Mouse (Mus musculus): ENCODE results near the gene Gan.
A peak's percentile ranks its signal among the peaks of the same experiment; 100 is the strongest.

Gan gene

DNA sequence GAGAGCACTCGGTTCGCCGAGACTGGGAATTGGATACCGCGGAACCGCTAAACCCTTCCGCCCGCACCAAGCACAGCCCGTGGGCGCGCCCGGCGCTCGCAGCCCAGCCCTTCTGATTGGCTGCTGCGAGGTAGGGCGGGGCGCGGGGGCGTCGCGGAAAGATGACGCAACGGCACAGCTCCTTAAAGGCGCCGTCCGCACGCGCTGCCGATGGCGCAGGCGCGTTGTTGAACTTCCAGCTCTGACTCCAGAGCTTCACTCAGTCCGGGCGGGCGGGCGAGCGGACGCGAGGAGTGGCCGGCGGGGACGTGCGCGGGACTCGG is 205 bp upstream of the Gan start:
- peak; percentile 92 for DNase-seq (ENCODE audit: low read depth, low spot score)

DNA sequence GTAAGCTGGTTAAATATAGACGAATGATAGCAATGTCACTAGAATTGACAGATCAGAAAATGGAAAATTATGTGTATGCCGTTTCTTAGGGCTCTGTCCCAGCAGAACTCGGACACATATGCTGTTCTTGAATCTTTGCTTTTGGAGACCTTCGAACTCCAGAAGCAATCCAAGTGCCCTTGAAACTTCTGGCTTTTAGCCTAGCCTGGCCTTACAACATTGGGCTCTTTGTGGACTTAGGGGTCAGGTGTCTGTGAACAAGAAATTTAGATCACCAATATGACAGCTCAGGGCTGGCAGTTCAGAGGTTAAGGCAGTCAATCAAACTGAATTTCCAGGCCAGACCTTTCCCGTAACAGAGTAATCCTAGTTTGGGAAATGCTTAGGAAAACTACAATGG is 1.1 kb downstream of the Gan start:
- no peak for DNase-seq (ENCODE audit: low read depth, low spot score)

DNA sequence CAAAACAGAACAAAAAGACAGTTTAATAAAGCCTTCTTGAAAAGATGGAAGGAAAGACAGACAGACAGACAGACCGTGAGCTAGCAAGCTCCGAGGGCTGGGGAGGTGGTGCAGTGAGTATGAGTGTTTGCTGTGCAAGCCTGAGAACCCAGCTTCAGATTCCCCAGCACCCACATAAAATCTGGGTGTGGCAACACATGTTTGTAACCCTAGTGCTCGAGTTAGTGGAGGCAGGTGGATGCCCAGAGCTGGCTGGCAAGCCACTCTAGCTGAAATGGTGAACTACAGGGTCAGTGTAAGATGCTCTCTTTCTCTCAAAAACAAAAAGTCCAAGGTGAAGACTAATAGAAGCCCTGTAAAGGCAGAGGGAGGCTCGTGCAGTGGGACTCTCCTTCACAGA is 7.0 kb downstream of the Gan start:
- no peak for DNase-seq (ENCODE audit: low read depth, low spot score)

DNA sequence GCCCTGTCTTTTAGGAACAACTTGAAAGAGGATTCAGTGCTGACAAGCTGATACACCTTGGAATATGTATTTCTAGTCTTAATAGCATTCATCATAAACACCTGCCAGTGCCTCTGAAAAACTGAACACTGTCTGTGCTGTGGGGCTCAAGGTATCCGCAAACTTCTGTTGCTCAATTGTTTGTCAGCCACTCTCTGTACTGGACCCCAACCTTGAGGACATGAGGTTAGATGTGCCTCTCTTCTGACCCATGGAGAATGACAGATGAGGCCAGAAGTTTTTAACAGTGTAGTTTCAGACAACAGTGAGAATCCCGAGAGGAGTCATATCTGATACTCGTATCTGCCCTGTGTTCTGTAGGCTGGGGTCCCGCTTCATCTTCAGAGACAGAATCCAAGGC is 7.6 kb downstream of the Gan start:
- no peak for DNase-seq (ENCODE audit: low read depth, low spot score)

DNA sequence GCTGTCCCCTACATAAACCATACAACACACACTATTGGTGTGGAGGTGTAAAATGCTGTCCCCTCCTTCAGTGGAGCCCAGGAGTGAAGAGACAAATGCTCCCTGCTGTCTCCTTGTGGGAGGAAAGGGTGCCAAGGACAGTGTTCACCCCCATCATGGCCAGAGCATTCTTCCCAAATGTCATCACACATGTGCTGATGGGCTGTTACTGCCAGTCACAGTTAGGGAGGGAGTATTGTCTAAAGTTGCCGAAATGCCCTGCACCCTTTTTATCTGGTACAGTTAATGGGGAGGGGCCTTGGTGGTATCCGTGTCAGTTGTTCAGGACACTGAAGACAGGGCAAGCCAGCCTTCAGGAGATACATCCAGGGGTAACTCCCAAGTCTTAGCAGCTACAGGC is 8.6 kb downstream of the Gan start:
- DNase-seq (ENCODE audit: low read depth, low spot score): no peak

DNA sequence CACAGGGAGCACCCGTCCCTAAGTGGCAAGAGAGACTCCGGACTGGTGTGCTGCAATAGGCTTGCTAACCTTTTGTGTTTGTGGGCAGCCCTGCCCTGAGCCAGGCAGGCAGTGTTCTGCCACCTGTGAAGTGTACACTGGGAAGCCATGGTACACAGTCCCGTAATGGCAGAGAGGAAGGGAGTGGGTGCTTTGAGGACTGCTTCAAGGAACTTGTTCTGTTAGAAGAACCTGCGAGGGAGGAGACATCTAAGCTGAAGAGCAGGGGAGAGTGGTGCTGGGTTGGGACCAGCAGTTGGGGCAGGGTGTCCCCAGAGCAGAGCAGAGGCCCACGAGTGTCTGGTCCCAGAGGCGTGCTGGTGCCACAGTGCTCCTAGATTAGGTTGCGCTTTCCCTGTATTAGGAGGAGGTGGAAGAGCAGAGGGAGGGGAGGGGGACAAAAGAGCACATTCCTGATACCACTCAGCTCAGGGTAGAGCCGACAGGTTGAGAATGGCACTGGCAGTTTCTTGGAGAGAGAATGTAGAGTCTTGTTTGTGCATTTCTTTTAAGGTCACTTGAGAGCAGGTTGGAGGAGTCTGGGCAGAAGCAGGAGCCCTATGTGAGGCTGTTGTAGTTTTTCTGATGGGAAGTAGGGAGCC is 9.4 kb downstream of the Gan start:
- no peak for DNase-seq (ENCODE audit: low read depth, low spot score)

DNA sequence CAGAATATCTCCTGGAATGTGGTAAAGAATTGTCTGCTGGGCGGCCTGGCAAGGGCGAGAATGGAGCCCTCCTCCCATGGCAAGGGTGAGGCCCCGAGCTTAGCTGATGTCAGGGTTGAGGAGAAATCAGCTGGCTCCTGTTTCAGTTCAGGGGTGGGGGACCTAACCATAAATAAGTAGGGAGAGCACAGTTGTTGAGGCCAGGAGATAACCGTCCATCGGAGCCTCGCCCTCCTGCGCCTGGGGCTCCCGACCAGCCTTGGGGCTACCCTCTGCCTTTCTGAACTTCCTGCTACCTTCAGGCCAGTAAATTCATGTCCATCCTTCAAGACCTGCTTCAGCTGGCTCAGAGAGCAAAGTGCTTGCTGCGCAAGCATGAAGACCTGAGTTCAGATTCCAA is 10.4 kb downstream of the Gan start:
- DNase-seq (ENCODE audit: low read depth, low spot score): no peak

DNA sequence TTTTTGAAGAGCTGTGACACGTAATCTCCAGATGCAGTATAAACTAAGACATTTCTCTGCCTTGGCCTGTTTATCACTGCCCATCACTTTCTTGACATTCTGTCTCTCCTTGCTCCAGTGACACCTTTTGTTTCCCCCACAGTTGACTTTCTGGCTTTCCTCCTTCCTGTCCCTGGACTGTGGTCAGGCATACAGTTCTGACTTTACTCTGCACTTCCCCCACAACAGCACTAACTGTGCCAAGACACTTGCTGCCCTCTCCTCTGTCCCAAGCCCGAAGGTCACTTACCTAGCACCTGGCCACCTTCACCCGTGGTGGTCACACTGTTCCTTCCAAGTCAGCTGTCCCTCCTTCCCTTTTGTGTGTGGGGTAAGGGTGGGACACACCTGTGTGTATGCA is 13.9 kb downstream of the Gan start:
- DNase-seq (ENCODE audit: low read depth, low spot score): no peak

DNA sequence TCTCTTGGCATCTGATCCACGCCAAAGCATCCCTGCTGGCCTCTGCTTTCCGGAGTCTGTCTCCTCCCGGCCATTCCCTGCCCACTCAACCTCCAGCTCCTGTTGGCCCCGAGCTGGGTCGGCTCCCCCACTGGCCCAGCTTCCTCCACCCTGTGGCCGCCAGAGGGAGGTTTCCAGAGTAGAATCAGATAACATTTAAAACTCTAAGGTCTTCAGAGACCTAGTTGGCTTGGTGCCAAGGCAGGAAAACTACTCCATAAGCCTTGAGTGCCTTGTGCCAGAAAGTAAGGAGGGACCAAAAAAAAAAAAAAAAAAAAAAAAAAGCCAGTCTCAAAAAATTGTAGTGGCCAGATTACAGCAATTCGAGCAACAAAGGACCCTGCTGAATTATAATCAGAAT is 15.0 kb downstream of the Gan start:
- no peak for DNase-seq (ENCODE audit: low read depth, low spot score)

DNA sequence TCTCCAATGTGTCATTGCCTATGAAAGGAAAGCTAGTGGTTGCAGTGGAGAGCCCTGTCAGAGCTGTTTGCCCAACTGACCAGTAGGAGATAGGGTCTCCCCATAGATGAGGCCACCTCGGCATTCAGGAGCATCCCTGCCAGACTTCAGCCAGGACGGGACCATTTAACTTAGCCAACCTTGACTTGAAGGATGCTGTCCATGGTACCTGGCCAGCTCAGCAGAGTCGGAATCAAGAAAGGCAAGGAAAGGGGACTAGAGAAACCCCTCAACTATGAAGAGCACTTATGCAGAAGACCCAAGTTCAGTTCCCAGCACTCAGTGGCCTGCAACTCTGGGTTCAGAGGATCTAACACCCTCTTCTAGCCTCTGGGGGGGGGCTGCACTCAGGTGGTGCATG is 15.8 kb downstream of the Gan start:
- no peak for DNase-seq (ENCODE audit: low read depth, low spot score)

DNA sequence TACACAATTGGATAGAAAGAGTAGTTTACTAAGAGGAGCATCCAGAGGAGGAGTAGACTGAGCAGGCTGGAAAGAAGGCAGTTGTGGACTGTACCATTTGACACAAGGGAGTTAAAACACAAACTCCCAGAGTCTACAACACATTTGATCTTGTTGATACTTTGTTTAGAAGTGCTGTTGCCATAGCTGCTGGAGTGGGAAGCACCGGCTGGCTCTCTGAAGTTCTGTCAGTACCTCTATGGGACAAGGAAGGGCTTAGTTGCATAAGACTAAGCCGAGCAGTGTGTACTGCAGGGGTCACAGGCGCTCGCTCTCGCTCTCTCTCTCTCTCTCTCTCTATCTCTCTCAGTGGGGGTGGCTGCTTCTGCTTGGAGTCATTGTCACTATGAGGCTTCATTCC is 16.6 kb downstream of the Gan start:
- no peak for DNase-seq (ENCODE audit: low read depth, low spot score)

DNA sequence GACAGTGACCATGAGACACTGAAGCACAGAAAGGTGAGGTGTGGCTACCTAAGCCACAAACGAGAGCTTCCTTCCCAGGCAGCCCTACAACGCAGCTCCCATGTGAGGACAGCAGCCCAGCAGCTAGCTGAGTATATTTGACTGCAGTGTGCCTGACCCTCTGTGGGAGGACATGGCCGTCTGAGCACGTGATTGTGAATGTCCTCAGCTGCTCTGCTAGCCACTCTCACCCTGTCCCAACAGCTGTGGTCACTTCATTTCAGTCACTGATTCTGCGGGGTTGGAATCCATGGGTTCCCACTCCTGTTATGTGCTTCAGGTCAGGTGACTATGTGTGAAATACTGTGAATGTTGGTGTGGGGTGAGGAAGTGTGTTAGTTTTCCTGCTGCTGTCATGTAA is 18.4 kb downstream of the Gan start:
- no peak for DNase-seq (ENCODE audit: low read depth, low spot score)

DNA sequence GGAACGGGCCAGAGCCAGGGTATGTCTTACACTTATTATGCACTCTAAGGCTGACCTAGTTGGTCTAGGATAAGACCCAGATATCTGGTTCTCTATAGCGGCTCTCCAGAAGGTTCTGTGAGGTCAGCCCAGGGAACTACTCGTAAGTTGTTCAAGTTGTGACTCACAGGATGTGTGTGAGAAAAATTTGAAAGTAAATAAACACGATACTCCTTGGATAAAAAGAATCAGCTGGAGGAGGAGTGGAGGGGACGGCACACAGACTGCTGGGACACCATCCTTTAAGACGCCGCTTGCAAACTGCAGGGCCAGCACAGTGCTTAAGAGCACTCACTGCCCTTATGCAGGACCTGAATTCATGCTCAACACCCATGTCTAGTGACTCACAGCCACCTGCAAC is 19.3 kb downstream of the Gan start:
- no peak for DNase-seq (ENCODE audit: low read depth, low spot score)

DNA sequence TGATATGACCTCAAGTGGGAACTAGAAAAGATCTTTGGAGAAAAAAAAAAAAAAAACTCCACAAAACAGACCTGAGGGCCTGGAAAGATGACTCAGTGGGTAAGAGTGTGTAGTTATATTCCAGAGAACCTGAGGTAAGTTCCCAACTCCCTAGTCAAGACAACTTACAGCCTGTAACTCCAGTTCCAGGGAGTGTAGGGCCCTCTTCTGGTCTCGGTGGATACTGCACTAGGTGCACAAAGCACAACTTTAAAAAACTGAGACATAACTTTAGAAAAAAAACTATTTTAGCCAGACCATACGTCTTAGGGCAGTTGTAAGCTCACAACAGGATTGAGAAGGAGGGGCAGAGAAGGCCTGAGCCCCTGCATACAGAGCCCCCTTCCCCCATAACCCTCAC is 20.1 kb downstream of the Gan start:
- no peak for DNase-seq (ENCODE audit: low read depth, low spot score)

DNA sequence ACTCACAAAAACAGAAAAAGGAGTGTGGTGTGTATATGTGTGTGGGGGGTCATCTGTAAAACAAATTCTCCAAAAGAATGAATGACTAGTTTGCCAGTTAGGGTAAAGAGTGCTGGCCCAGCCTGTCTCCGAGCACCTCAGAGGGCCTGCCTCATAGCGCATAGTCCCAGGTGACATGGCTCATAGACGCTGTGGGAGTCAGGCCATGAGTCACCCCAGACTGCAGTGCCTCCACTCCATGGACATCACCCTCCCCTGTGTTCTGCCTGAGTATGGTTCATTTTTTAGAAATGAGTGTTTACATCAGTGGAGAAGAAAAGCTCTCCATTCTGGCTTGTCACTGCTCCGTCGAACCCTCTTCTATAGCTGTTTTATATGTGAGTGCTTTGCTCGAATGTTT is 20.7 kb downstream of the Gan start:
- DNase-seq (ENCODE audit: low read depth, low spot score): no peak

DNA sequence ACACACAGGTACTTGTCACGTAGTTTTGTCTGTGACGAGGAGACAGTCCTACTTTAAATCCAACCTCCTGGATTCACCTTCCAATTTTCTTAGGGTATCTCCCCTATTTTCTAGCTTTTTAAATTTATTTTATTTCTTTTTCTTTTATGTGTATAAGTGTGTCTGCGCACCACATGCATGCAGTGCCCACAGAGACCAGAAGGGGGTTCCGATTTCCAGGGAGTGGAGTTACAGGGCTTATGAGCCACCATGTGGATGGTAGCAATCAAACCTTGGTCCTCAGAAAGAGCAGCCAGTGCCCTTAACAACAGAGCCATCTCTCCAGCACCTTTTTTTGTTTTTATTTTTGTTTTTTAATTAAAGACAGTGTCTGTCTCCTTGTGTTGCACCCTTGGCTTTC is 24.8 kb downstream of the Gan start:
- DNase-seq (ENCODE audit: low read depth, low spot score): no peak

DNA sequence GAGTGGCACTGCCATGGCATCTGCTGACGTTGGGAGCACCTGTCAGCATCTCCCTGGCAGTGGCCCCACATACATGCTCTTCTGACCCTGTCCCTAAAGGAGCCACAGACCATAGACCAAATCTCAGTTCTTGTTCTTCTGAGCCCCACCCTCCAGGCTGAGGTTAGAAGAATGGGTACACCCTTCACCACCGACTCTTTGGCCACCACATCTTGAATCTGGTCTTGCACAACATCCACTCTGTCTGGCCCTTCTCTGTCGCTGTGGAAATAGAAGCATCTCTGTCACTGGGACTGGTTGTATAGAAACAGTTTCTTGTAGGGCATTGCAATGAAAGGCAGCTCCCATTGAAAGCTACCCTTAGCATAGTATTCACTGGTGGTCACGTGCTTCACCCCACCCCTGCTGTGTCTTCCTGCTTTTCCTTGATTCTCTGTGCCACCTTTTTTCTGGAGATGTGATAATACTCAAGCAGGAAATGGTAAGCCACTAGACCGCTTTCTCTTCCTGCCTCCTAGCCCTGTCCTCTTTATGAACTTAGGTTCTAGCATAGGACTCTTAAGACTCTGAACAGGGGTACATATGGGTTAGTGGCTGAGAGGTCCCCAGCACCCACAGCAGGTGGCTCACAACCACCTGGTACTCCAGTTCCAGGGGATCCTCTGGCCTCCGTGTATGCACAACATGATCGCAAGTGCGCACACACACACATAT is 25.9 kb downstream of the Gan start:
- DNase-seq (ENCODE audit: low read depth, low spot score): no peak

DNA sequence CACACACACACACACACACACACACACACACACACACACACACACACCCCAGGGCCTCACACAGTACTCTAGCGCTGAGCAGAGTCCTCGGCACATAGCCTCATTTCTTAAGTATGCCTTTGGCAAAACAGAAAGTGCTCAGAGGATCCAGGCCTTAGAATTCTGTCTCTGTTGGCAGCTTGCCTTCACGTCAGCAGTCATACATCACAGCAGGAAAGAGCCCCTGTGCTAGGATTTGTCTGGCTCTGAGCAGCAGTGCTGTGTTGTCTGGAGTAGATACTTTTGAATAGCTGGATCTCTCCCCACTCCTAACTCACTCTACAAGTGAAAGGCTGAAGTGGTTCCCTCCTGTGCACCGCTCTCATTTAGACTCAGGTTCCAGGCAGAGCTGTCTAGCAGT is 36.4 kb downstream of the Gan start:
- DNase-seq (ENCODE audit: low read depth, low spot score): peak; percentile 26

DNA sequence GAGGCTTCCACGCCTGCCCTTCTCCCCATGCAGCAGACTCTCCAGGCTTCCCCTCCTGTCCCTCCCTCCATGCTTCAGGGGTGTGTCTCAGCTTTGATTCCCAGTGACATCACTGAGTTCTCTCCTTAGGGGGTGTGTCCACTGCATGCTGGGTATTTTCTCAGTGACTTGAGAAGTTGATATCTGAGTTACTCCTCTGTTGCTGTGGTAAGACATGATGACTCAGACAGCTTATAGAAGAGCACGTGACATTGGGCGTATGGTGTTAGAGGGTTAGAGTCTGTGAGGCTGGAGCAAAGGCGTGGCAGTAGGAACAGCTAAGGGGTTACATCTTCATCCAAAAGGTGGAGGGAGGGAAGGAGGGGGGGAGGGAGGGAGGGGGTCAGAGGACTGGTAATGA is 38.7 kb downstream of the Gan start:
- DNase-seq (ENCODE audit: low read depth, low spot score): no peak

DNA sequence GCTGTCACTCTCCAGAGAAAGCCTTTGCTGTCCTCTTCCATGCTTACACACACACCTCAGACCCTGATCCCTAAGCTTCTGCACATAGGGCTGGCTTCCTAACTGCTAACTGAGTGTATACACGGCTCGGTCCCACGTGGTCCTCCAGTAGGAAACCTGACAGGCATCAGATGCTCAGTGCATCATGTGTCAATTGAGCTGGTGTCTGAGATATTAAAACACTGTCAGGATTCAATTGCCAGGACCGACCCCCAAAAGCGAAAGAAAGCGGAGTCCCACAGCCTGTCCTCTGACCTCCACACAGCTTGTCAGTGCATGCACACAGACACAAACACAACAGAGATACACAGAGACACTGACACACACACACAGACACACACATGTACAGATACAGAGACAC is 39.6 kb downstream of the Gan start:
- DNase-seq (ENCODE audit: low read depth, low spot score): no peak

DNA sequence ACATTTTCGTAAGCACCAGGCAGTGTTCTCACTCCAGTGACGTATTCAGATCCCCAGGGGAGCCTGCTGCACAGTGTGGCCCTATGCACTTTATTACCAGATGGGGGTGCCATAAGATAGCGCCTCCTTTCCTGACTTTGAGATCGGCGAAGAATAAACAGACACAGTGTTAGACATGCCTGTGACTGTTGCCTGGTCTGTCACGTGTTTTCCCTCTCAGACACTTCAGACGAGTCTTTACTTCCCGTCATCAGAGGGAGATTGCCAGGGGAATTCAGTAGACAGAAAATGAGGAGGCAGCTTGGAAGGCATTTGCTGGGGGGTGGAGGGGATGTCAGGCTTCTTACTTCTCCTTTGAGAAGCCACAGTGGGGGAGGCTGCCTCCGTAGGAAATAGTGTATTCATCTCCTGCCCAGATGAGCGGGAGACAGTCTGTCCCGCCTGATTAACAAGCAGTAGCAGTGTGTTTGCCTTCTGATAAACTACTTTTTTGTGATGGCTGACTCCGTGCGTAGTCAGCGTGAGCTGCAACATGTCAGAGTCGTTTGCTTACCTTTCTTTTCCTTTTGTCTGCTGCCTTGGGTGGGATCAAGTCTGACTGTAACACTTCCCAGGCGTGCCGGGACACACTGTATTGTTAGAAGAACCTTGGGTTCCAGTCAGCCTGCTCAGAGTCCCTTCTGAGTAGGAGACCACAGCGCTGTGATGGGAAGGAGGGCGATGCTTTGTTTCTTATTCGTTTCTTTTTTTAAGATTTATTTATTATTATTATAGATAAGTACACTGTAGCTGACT is 40.4 kb downstream of the Gan start:
- peak; percentile 73 for DNase-seq (ENCODE audit: low read depth, low spot score)

DNA sequence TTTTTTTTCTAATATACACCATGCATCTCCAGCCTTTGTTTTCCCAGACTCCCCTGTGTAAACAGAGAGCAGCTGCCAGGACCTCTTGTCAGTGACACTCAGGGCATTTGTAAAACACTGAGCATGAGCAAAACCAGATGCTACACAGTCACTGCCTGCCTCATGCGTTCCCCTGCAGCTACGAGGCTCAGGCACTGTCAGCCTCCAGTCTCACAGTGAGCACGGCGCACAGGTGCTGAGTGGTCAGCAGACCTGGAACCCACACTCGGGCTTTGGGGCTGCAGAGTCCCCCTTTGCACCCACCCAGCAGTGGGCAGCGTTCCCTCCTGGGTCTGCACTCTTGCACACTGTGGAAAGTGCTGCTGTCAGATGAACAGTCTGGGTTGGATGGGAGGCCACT is 41.7 kb downstream of the Gan start:
- no peak for DNase-seq (ENCODE audit: low read depth, low spot score)

DNA sequence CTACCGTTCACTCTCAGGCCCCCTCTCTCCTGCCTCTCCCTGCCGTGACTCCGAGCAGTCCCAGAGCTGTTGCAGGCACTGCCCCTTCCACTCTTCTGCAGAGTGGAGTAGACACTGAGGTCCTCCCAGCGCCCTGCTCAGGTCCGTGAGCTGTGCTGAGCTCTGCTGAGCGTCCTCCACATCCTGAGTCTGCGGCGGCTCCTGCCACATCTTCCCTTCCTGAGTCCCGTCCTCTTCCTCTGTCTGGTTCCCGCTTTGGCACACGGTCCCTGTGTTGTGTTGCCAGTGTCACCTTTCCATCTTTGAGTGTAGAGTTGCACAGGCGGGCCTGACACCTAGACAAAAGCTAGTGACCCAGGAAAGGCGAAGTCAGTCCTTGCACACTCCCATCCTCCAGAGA is 42.4 kb downstream of the Gan start:
- DNase-seq (ENCODE audit: low read depth, low spot score): no peak
